Mouse (Mus musculus): ENCODE measurements around the gene Smarca2. TPM values are rescaled to one million over a fixed set of nuclear protein-coding genes. Genes with fewer than 3 reads are reported as not detected.

Smarca2 gene
- polyA plus RNA-seq (2014; fragmentation: Nextera tagmentation; extraction: Ambion mirVana): 63.5 and 66.6 TPM in 2 replicates

DNA sequence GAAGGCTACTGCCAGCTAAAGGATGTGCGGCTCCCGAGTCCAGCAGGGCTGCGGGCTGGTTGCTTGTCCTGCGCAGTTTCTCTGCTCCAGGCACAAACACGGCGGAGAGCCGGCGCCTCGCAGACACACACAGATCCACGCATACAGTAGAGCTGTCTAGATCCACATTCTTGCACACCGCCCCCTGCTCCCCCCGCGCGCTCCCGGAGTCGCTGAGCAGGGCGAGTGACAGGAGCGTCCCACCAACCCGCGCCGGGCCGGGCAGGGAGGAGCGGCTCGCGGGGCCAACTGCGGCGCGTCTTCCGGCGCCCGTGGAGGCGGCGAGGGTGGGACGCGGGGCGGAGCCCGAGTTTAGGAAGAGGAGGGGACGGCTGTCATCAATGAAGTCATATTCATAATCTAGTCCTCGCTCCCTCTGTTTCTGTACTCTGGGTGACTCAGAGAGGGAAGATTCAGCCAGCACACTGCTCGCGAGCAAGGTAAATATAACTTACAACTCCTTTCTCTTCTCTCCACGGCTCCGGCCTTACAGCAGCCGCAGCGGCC is at the start of gene Smarca2:
TSS of gene Smarca2 (plus strand) at position 296 of the 546 bp plus-strand sequence.
- DNase-seq (ENCODE audit: low spot score) (peak; percentile 98), ATAC-seq (ENCODE audit: low read depth) (peak; percentile 97)
- WGBS: under 1% methylated on average over 26 of the region's 45 CpGs
- Histone ChIP-seq H3K27me3 (replicated peaks; ENCODE audit: control insufficient read depth, insufficient read depth, low read length) (no peaks in the 10 kb centered on the region), H3K9ac (ENCODE audit: low read depth, low read length) (peak within 1 kb of the TSS; percentile 87), H3K27ac (replicated peaks; ENCODE audit: low read depth, low read length) (peak within 1 kb of the TSS; percentile 97), H3K36me3 (ENCODE audit: control insufficient read depth, insufficient read depth, low read length) (no peaks in the 10 kb centered on the region), H3K4me3 (ENCODE audit: low read depth, low read length) (peak within 1 kb of the TSS; percentile 82), H3K4me2 (ENCODE audit: low read depth, low read length) (peak within 1 kb of the TSS; percentile 89), H3K9me3 (ENCODE audit: control insufficient read depth, low read length) (no peaks in the 10 kb centered on the region), H3K4me1 (ENCODE audit: control insufficient read depth, insufficient read depth, low read length) (peaks cover 4% of the 10 kb centered on the region)

DNA sequence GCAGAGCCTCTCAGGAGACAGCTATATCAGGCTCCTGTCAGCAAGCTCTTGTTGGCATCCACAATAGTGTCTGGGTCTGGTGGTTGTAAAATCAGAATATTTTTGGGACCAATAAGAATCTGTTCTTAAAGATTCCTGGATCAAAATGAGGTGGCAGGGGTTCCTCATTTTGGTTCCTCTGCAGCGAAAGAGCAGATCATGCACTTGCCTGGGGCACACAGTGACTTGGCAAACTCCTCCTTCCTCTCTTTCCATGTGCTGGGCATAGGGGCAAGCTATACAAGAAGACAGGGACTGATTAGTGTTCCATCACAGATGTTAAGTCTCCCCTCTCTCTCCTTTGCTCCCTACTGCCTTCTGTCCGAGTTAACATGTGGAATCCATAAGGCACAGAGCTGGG is 40.0 kb upstream of the Smarca2 start:
- 49% methylated on average over 2 of the region's 2 CpGs for WGBS
- Histone ChIP-seq H3K27me3 (replicated peaks; ENCODE audit: control insufficient read depth, insufficient read depth, low read length) (no peaks in the 10 kb centered on the region), H3K4me3 (ENCODE audit: low read depth, low read length) (no peak overlapping the region), H3K36me3 (ENCODE audit: control insufficient read depth, insufficient read depth, low read length) (no peaks in the 10 kb centered on the region), H3K4me2 (ENCODE audit: low read depth, low read length) (no peak overlapping the region), H3K27ac (replicated peaks; ENCODE audit: low read depth, low read length) (no peak overlapping the region), H3K4me1 (ENCODE audit: control insufficient read depth, insufficient read depth, low read length) (0 out of 2 replicates have a peak, but pooled peaks cover 6% of the 10 kb centered on the region), H3K9ac (ENCODE audit: low read depth, low read length) (no peak overlapping the region), H3K9me3 (ENCODE audit: control insufficient read depth, low read length) (no peaks in the 10 kb centered on the region)
- ATAC-seq (ENCODE audit: low read depth) (no peak), DNase-seq (ENCODE audit: low spot score) (no peak)

- no peaks in the 10 kb centered on the region for H3K36me3 ChIP-seq (ENCODE audit: control insufficient read depth, insufficient read depth, low read length)
- peak overlapping the region; percentile 23; the same call in 1 of the 2 replicates for H3K4me2 ChIP-seq (ENCODE audit: low read depth, low read length)
- no peaks in the 10 kb centered on the region for H3K9me3 ChIP-seq (ENCODE audit: control insufficient read depth, low read length)
- no peaks in the 10 kb centered on the region for H3K27me3 ChIP-seq (replicated peaks; ENCODE audit: control insufficient read depth, insufficient read depth, low read length)
- no peak overlapping the region for H3K27ac ChIP-seq (replicated peaks; ENCODE audit: low read depth, low read length)
- 49% methylated on average over 9 of the region's 9 CpGs for WGBS
- no peak overlapping the region for H3K9ac ChIP-seq (ENCODE audit: low read depth, low read length)
- 0 out of 2 replicates have a peak, but pooled peaks cover 6% of the 10 kb centered on the region for H3K4me1 ChIP-seq (ENCODE audit: control insufficient read depth, insufficient read depth, low read length)
- DNase-seq (ENCODE audit: low spot score) (peak; percentile 54), ATAC-seq (ENCODE audit: low read depth) (no peak)
- no peak overlapping the region for H3K4me3 ChIP-seq (ENCODE audit: low read depth, low read length)
Observed at GRCm38 (mm10) chr19:26566109-26566508, 38.7 kb upstream of the Smarca2 start.

DNA sequence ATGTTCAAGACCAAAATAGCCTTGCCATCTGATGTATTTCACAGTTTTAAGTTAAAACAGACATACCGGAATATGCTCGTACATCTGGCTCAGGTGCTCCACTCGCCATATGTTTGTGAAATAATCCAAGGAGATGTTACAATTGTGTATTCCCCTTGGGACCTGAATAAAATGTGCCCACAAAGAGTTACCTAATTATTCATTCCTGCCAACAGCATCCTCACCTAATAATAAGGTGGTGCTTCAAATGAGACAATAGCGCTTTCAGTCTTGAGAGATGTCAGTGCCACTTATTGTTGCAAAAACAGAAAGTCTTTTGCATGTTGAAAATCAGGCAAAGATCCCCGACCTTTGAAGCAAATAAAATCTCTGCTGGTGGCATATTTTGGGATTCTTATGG is 36.6 kb upstream of the Smarca2 start:
- no peak overlapping the region for H3K4me3 ChIP-seq (ENCODE audit: low read depth, low read length)
- no peaks in the 10 kb centered on the region for H3K27me3 ChIP-seq (replicated peaks; ENCODE audit: control insufficient read depth, insufficient read depth, low read length)
- H3K9ac ChIP-seq (ENCODE audit: low read depth, low read length): no peak overlapping the region
- no peak overlapping the region for H3K27ac ChIP-seq (replicated peaks; ENCODE audit: low read depth, low read length)
- WGBS: 77% methylated on average over 5 of the region's 5 CpGs
- H3K36me3 ChIP-seq (ENCODE audit: control insufficient read depth, insufficient read depth, low read length): no peaks in the 10 kb centered on the region
- DNase-seq (ENCODE audit: low spot score): no peak
- ATAC-seq (ENCODE audit: low read depth): no peak
- H3K9me3 ChIP-seq (ENCODE audit: control insufficient read depth, low read length): no peaks in the 10 kb centered on the region
- H3K4me1 ChIP-seq (ENCODE audit: control insufficient read depth, insufficient read depth, low read length): 0 out of 2 replicates have a peak, but pooled peaks cover 6% of the 10 kb centered on the region
- no peak overlapping the region for H3K4me2 ChIP-seq (ENCODE audit: low read depth, low read length)

- no peaks in the 10 kb centered on the region for H3K9me3 ChIP-seq (ENCODE audit: control insufficient read depth, low read length)
Observed at GRCm38 (mm10) chr19:26568941-26569340, 35.9 kb upstream of the Smarca2 start.

DNA sequence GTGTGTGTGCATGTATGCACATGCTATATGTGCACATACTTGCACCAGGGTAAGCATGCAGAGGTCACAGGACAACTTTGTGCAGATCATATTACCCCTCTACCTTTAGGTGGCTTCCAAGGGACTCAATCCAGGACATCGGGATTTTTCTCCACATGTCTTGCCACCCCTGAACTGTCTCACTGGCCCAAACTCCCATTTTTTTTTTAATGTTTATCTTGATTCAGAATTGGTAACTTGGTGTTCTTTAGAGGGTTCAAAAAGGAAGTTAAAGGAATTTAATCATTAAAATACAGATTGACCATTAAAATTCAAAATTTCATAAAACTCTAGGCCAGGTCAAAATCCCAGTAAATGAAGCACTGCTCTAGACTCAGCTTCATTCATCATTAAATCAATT is 35.4 kb upstream of the Smarca2 start:
- H3K36me3 ChIP-seq (ENCODE audit: control insufficient read depth, insufficient read depth, low read length): no peaks in the 10 kb centered on the region
- 0 out of 2 replicates have a peak, but pooled peaks cover 6% of the 10 kb centered on the region for H3K4me1 ChIP-seq (ENCODE audit: control insufficient read depth, insufficient read depth, low read length)
- H3K27me3 ChIP-seq (replicated peaks; ENCODE audit: control insufficient read depth, insufficient read depth, low read length): no peaks in the 10 kb centered on the region
- H3K4me3 ChIP-seq (ENCODE audit: low read depth, low read length): no peak overlapping the region
- H3K9me3 ChIP-seq (ENCODE audit: control insufficient read depth, low read length): no peaks in the 10 kb centered on the region
- 90% methylated on average over 1 of the region's 1 CpGs for WGBS
- no peak overlapping the region for H3K4me2 ChIP-seq (ENCODE audit: low read depth, low read length)
- ATAC-seq (ENCODE audit: low read depth): no peak
- H3K9ac ChIP-seq (ENCODE audit: low read depth, low read length): no peak overlapping the region
- no peak for DNase-seq (ENCODE audit: low spot score)
- no peak overlapping the region for H3K27ac ChIP-seq (replicated peaks; ENCODE audit: low read depth, low read length)

More at GRCm38 (mm10) chr19:26568941-26569340, 35.9 kb upstream of the Smarca2 start:
- 0 out of 2 replicates have a peak, but pooled peaks cover 6% of the 10 kb centered on the region for H3K4me1 ChIP-seq (ENCODE audit: control insufficient read depth, insufficient read depth, low read length)
- H3K27me3 ChIP-seq (replicated peaks; ENCODE audit: control insufficient read depth, insufficient read depth, low read length): no peaks in the 10 kb centered on the region
- DNase-seq (ENCODE audit: low spot score) (no peak), ATAC-seq (ENCODE audit: low read depth) (no peak)
- no peak overlapping the region for H3K4me2 ChIP-seq (ENCODE audit: low read depth, low read length)
- 90% methylated on average over 5 of the region's 5 CpGs for WGBS
- H3K36me3 ChIP-seq (ENCODE audit: control insufficient read depth, insufficient read depth, low read length): no peaks in the 10 kb centered on the region
- no peak overlapping the region for H3K9ac ChIP-seq (ENCODE audit: low read depth, low read length)
- H3K4me3 ChIP-seq (ENCODE audit: low read depth, low read length): no peak overlapping the region
- H3K27ac ChIP-seq (replicated peaks; ENCODE audit: low read depth, low read length): no peak overlapping the region

DNA sequence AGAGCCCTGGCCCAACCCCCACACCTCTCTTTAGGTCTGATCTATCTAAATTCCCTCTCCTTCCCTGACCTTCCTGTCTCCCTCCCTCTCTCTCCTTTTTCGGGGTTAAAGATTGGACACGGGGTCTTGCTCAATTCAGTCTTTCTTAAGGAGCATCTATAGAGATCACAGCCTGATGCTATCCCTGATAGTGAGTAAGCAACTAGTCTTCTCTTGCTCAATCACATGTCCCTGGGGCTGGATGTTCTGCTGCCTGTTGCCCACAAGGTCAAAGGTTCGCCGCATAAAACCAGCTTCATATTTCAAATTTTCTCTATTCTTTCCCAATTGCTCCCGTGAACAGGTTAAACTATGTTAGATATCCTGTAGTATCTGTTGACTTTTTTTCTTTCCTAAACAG is 25.2 kb upstream of the Smarca2 start:
- Histone ChIP-seq H3K4me1 (ENCODE audit: control insufficient read depth, insufficient read depth, low read length) (no peaks in the 10 kb centered on the region), H3K36me3 (ENCODE audit: control insufficient read depth, insufficient read depth, low read length) (no peaks in the 10 kb centered on the region), H3K4me2 (ENCODE audit: low read depth, low read length) (no peak overlapping the region), H3K9me3 (ENCODE audit: control insufficient read depth, low read length) (no peaks in the 10 kb centered on the region), H3K9ac (ENCODE audit: low read depth, low read length) (no peak overlapping the region), H3K27ac (replicated peaks; ENCODE audit: low read depth, low read length) (no peak overlapping the region), H3K27me3 (replicated peaks; ENCODE audit: control insufficient read depth, insufficient read depth, low read length) (no peaks in the 10 kb centered on the region), H3K4me3 (ENCODE audit: low read depth, low read length) (no peak overlapping the region)
- 64% methylated on average over 5 of the region's 5 CpGs for WGBS
- ATAC-seq (ENCODE audit: low read depth): no peak
- no peak for DNase-seq (ENCODE audit: low spot score)

GRCm38 (mm10) chr19:26580061-26580460 is 24.8 kb upstream of the Smarca2 start:
- Histone ChIP-seq H3K27me3 (replicated peaks; ENCODE audit: control insufficient read depth, insufficient read depth, low read length) (no peaks in the 10 kb centered on the region), H3K4me1 (ENCODE audit: control insufficient read depth, insufficient read depth, low read length) (no peaks in the 10 kb centered on the region), H3K27ac (replicated peaks; ENCODE audit: low read depth, low read length) (no peak overlapping the region), H3K4me2 (ENCODE audit: low read depth, low read length) (no peak overlapping the region), H3K36me3 (ENCODE audit: control insufficient read depth, insufficient read depth, low read length) (no peaks in the 10 kb centered on the region), H3K9ac (ENCODE audit: low read depth, low read length) (no peak overlapping the region), H3K9me3 (ENCODE audit: control insufficient read depth, low read length) (no peaks in the 10 kb centered on the region), H3K4me3 (ENCODE audit: low read depth, low read length) (no peak overlapping the region)
- ATAC-seq (ENCODE audit: low read depth) (no peak), DNase-seq (ENCODE audit: low spot score) (no peak)
- 94% methylated on average over 1 of the region's 1 CpGs for WGBS

- no peaks in the 10 kb centered on the region for H3K27me3 ChIP-seq (replicated peaks; ENCODE audit: control insufficient read depth, insufficient read depth, low read length)
- DNase-seq (ENCODE audit: low spot score): no peak
- no peaks in the 10 kb centered on the region for H3K36me3 ChIP-seq (ENCODE audit: control insufficient read depth, insufficient read depth, low read length)
- H3K4me3 ChIP-seq (ENCODE audit: low read depth, low read length): no peak overlapping the region
- H3K9ac ChIP-seq (ENCODE audit: low read depth, low read length): no peak overlapping the region
- no peak for ATAC-seq (ENCODE audit: low read depth)
- H3K4me2 ChIP-seq (ENCODE audit: low read depth, low read length): no peak overlapping the region
- H3K27ac ChIP-seq (replicated peaks; ENCODE audit: low read depth, low read length): no peak overlapping the region
- no peaks in the 10 kb centered on the region for H3K4me1 ChIP-seq (ENCODE audit: control insufficient read depth, insufficient read depth, low read length)
- no peaks in the 10 kb centered on the region for H3K9me3 ChIP-seq (ENCODE audit: control insufficient read depth, low read length)
Observed at GRCm38 (mm10) chr19:26594661-26595060, 10.2 kb upstream of the Smarca2 start.
